Mouse (Mus musculus) kidney, postnatal 4 days (tissue): ENCODE data around the gene Cenpb.
A peak's percentile ranks its signal among the peaks of the same experiment; 100 is the strongest.

ENCODE experiments used
- DNase-seq, 2 experiments: peaks; one replicate each; pipeline ENCODE4 v3.0.0; 2021; ENCODE audit warnings: mixed read lengths in 2 of 2

Cenpb gene

GRCm38 (mm10) chr2:131163924-131164323, 15.9 kb downstream of the Cenpb start:
- no peak for DNase-seq

DNA sequence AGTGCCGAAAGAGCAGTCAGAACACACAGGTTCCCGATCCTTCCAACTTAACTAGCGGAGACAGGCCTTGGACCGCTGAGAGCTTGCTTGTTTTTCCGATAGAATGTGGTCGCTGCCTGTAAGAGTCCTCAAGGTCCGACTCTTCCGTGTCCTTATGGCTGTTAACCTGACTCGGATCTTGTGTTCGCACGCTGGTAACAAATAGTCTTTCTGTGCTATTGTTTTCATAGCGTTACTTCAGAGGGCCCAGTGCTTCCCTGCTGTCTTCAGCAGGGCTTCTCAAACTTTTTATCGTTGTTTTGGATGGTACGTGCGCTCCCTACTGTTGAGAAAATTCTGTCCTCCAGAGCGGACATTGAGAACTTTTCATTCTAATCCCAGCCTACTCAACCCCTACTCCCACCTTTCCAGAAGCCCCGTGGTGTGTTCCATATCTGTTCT, 19.2 kb downstream of the Cenpb start:
- peak in 1 of 2 experiments; percentile 62 for DNase-seq

DNA sequence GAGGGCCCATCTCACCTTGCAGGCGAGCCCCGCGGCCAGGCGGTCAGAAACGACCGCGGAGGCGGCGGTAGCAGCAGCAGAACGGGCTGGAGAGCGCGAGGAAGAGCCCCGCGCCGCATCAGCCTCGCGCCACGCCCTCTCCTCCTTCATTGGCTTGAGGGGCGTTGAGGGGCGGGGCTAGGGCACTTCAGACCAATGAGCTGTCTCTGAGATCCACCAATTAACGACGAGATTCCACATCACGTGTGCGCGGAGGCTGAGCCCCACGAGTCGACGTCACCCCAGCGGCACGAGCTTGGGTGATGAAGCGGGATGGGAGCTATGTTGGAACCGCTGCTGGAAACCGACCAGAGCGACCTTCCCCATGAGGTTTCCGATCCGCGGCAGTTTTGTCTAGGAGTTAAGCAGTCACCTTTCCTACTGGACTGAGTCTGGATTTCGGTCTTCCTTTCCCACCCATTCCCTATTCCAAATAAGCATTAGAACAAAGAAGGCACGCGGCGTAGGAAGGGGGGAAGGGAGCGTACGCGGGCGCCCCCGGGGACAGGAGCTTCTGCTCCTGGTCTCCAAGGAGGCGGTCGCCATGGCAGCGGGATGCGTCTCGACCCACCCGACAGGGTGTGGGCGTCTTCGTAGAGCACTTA, 19.8 kb downstream of the Cenpb start, which contains the start of gene 1700037H04Rik:
Gene 1700037H04Rik (minus strand): TSS at position 144 of the 644 bp plus-strand sequence.
- peak; percentile 97 to 99 for DNase-seq

- peak; percentile 60 to 71 for DNase-seq
Observed at GRCm38 (mm10) chr2:131159491-131159910, 20.4 kb downstream of the Cenpb start.

DNA sequence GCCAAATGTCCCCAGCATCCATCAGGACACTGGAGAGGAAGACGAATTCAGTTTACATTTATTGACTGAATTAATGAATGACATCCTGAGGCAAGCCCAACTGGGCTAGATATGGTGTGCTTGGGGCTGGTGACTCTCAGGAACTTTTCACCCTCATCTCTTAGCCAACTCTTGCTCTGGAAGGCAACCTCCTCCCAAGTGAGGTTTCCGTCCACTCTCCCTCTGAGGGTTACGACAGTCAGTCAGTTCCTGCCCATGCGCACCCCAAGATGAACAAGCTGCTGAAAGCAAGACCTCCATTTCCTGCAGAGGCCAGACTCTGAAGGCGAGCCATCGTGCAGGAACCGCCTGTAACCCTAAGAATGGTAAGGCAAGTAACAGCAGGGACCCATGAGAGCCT, 22.9 kb downstream of the Cenpb start:
- DNase-seq: no peak

- no peak for DNase-seq
Observed at GRCm38 (mm10) chr2:131154036-131154435, 25.8 kb downstream of the Cenpb start.

- DNase-seq: no peak
Observed at GRCm38 (mm10) chr2:131152166-131152730, 27.6 kb downstream of the Cenpb start.

- DNase-seq: no peak
Observed at GRCm38 (mm10) chr2:131149254-131149578, 30.7 kb downstream of the Cenpb start.

DNA sequence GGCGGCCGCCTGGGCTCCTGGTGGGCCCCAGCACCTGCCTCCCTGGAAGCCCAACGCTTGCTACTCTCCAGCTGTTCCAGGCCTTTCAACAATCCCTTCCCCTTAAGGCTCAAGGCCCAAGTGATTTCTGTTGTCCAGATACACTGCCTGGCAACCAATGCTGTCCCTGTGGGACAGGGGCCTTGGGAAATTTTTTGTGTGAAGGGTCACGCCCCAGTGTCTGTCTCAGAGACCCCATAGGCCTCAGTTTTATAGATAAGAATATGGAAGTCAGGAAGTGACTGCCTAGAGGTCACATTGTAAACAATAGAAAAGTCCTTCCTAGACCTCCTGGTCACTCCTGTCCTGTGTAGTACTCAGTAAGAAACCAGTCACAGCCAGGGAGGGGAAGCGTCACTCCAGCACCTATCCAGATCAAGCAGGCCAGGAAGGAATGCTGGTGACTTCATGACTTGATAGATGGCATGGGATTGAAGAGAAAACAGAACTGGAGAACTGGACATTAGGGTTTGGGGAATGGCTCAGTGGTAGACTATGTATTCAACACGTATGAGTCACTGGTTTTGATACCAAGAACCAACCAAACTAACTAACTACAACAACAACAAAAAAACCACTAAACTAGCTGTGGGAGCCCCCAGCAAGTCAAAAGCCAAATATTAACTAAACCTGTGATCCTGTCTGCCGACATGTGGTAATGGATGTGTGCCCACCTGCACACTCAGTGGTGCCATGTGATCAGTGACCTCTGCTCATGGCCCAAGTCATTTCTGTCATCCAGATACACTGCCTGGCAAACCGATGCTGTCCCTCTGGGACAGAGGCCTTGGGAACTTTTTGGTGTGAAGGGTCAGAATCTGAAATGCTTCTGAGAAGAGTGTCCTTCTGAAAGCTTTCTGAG, 31.3 kb downstream of the Cenpb start:
- no peak for DNase-seq

DNA sequence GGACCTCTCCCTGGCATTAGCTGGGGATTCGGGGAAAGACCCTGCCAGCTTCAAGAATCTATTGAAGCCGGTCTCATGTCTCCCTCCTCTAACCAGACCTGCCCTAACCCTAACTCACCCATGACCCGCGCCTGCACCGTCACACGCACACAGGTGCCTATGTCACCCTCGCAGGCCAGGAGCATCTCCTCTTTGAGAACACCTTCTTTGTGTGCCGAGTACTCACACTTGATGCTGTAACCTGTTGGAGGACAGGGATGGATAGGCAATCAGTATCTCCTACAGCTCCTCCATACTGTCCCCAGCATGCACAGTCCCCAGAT, 32.9 kb downstream of the Cenpb start:
- DNase-seq: no peak

- no peak for DNase-seq
Observed at GRCm38 (mm10) chr2:131146193-131147042, 33.4 kb downstream of the Cenpb start.

DNA sequence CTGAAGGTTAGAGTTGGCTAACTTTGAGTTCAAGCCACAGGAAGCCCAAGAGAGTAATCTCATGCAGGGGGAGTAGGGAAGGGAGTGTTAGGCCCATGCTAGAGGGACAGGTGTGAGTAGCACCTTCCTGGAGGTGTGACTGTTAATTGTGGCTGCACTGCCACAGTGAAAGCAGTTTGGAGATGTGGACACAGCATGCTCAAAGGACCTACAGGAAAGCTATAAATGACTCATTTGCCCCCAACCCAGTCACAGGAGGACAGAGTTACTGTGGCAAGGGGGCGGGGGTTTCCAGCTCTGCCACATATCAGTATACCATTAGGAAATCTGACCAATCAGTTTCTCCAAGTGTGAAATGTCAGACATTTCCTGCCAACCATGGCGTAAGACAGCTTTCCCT, 34.3 kb downstream of the Cenpb start:
- DNase-seq: no peak

- no peak for DNase-seq
Observed at GRCm38 (mm10) chr2:131145121-131145520, 34.7 kb downstream of the Cenpb start.

DNA sequence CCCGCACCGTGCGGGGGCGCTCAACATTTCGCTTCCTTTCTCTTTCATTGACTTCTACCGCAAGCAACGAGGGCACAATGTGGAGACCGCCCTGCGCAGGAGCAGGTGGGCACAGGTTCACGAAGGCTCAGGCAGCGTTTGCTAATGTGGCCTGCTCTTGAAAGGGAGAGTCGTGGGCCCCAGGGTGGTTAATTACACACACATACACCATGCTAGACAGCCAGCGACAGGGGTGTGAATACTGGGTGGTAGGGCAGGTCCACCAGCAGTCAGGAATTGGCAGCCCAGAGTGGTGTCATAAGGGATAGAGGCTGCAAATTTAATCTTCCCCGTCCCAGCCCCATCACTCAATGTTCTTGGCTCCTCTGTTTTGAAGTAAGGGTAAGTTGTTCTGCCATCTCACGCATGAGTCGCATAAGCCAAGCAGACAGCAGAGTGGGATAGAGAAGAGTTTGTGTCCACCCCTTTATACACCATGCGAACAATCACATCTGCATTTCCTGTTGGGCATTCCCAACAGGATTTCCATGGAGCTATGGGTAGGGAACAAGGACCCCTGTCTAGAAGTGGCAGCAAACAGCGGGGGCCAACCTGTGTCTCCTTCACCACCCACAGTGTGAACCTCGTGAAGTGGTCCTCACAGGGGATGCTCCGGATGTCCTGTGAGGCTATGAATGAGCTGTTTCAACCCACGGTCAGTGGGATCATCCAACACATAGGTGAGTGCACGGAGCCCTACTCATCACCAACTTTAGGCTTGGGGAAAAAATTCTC, 36.7 kb downstream of the Cenpb start:
- DNase-seq: no peak

- peak; percentile 90 to 92 for DNase-seq
Observed at GRCm38 (mm10) chr2:131142592-131142991, 37.3 kb downstream of the Cenpb start.

DNA sequence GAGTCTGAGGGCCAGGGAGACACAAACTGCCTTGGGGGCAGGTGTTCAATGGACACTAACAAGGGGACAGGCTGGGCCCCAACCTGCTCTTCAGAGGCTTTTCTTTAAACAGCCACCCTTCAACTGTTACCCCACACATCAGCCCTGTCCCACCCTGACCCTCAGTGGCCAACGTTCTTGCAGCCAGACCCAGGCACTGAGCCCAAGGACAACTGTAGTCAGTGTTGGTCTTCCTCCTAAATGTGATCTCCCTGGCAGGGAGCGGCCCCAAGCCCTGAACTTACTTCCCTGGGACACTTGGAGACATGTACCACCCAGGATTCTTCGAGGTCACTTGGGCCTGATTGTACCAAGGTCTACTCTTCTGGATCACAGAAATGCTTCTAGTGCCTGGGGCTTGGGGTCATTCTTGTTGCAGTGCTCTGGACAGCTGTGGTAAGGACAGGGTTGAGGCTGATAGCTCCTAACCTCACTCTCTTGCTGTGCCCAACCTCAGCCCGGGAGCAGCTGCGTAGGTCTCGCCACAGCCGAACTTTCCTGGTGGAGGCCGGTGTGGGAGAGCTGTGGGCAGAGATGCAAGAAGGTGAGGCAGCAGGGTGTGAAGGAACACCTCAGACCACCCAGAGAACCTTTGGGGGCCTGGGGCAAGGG, 38.4 kb downstream of the Cenpb start:
- DNase-seq: no peak

DNA sequence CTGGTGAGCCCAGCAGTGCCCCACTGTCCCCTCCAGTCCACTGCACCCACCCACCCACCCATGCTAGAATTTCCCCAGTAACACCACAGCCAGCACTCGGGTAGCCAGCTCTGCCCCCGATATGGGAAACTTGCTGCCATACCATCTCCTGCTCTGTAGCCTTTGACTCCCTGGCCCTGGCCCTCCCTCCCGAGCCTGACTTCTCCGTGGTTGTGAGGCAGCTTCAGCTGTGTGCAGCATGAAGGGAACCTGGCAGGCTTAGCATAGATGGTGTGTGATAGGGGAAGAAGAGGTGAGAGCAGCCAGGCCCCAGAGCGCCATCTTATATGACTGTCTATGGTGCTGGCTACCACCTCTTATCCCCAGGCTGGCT, 39.3 kb downstream of the Cenpb start:
- DNase-seq: no peak

DNA sequence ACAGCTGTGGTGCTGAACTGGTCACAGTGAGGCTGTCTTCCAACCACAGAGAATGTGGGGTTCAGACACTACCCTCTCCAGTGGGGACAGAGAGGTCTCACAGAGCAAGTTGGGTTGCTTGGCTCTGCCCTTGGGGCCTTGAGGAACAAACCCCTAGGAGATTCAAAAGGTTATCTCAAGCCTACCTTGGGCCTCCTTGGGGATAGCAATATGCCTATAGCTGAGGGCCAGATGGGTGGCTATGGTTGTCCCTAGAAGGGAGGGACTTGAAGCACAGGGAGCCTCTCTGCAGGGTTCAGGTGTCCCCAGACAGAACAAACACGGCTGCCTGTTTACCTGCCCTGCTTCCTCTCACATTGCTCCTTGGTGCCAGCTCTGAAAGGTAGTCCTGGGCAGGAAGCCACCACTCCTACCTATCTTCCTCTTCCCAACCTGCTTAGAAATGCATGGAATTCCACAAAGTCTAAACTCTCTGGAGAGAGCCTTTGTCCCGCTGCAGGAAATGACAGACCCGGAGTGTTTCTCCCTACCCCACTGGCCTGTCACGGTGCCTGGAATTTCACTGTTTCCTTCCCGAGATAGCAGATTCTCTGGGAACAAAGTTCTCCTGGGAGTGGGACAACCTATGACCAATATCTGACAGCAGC, 39.9 kb downstream of the Cenpb start:
- peak in 1 of 2 experiments; percentile 46 for DNase-seq

GRCm38 (mm10) chr2:131139287-131139686, 40.6 kb downstream of the Cenpb start:
- no peak for DNase-seq

DNA sequence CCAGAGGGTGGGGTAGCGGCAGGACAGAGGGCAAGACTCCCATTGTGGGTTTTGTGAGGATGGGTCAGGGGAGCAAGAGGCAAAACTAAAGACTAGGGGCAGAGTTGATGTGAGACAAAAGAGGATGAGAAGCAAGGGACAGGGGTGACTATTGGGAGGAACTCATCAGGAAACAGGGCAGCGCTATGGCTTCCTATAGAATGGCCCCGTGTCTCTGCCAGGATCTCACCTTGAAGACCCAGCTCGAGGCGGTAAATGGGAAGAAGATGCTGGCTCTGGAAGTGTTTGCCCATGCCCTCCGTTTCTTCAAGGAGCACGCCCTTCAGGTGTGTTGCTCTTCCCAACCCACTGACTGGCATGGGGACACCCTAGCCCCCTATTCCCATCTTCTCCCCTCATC, 41.1 kb downstream of the Cenpb start:
- no peak for DNase-seq

DNA sequence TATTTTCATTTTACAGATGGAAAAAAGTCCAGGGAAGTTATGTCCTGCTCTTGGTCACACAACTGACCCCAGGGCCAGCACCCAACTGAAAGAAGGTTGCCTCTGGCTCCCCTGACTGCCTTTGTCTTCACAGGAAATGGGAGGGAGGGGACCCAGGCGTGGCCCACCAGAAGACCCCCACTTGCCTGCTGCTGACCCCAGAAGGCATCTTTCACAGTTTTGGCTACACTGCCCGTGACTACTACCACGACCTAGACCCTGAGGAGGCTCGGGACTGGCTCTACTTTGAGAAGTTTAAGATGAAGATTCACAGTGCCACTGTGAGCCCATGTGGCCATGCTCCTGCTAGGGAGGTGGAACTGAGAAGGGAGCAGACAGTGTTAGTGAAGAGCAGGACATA, 41.6 kb downstream of the Cenpb start:
- no peak for DNase-seq
